Comparison of ENCODE assay signal across 17 mouse cellular contexts in genomic region chr7:51960698-51961374, GRCm38 (mm10). TPM values are rescaled to one million over a fixed set of nuclear protein-coding genes. Genes with fewer than 3 reads are reported as not detected.
DNase-seq lines count a peak whose midpoint lies in the region; ATAC-seq and TF ChIP-seq lines count a peak whose summit lies in the region.
"Had no signal": no experiment of that assay in that cellular context is flagged by ENCODE, and none has a peak within 500 bp of the region (broad histone marks: within the 10 kb centered on the region; RNA-seq: fewer than 3 reads in every experiment).

No protein-coding gene starts in this region.

- TF ChIP-seq CTCF in heart, adult 2 months (IDR thresholded peaks at IDR 0.05), result no peak

- H3K36me3 ChIP-seq in embryonic facial prominence, embryonic 14.5 days (ENCODE audit: control insufficient read depth, insufficient read depth, low read length), result no peaks in the 10 kb centered on the region
- H3K36me3 ChIP-seq in hindbrain, embryonic 12.5 days, result no peaks in the 10 kb centered on the region
- H3K36me3 ChIP-seq in midbrain, embryonic 14.5 days (ENCODE audit: control insufficient read depth, insufficient read depth, low read length), result no peaks in the 10 kb centered on the region
- H3K36me3 ChIP-seq in heart, adult 2 months (ENCODE audit: control insufficient read depth, insufficient read depth, low read length), result no peaks in the 10 kb centered on the region
- H3K36me3 ChIP-seq: embryonic facial prominence, embryonic 13.5 days; liver, embryonic 13.5 days had no signal

- no peaks in the 10 kb centered on the region for H3K27me3 ChIP-seq in embryonic facial prominence, embryonic 14.5 days (replicated peaks; ENCODE audit: control insufficient read depth, insufficient read depth, low read length)
- H3K27me3 ChIP-seq in hindbrain, embryonic 12.5 days, result no peaks in the 10 kb centered on the region
- H3K27me3 ChIP-seq in midbrain, embryonic 14.5 days (ENCODE audit: control insufficient read depth, insufficient read depth, low read length), result no peaks in the 10 kb centered on the region
- no peaks in the 10 kb centered on the region for H3K27me3 ChIP-seq in heart, adult 2 months (ENCODE audit: control insufficient read depth, insufficient read depth, low read length)
- H3K27me3 ChIP-seq: embryonic facial prominence, embryonic 13.5 days; liver, embryonic 13.5 days had no signal

- peak; percentile 62 for DNase-seq in embryo, embryonic 10 days (ENCODE audit: low spot score)
- DNase-seq in embryo, embryonic 9.5 days (ENCODE audit: extremely low spot score), result no peak
- peak; percentile 42 for DNase-seq in embryonic facial prominence, embryonic 14.5 days (ENCODE audit: low spot score)
- peak; percentile 89 for DNase-seq in midbrain, embryonic 14.5 days
- no peak for DNase-seq in testis, postnatal 14 days (ENCODE audit: low spot score)
- DNase-seq in adrenal gland, postnatal 10 days, result no peak
- DNase-seq in heart, adult 2 months, result no peak
- DNase-seq: cerebellum, adult 2 months; heart, postnatal 4 days; kidney, adult 8-10 months; liver, embryonic 13.5 days; lung, postnatal 4 days; thymus, adult 2 months had no signal

- no peaks in the 10 kb centered on the region for H3K9me3 ChIP-seq in embryonic facial prominence, embryonic 14.5 days (ENCODE audit: control insufficient read depth, low read length)
- no peaks in the 10 kb centered on the region for H3K9me3 ChIP-seq in hindbrain, embryonic 12.5 days (replicated peaks)
- no peaks in the 10 kb centered on the region for H3K9me3 ChIP-seq in midbrain, embryonic 14.5 days (ENCODE audit: control insufficient read depth, low read length)
- H3K9me3 ChIP-seq: embryonic facial prominence, embryonic 13.5 days; liver, embryonic 13.5 days had no signal

- no peak for ATAC-seq in embryonic facial prominence, embryonic 14.5 days (ENCODE audit: low read depth)
- ATAC-seq in hindbrain, embryonic 12.5 days (ENCODE audit: low FRiP score), result peak; percentile 81
- peak; percentile 87 for ATAC-seq in midbrain, embryonic 14.5 days (ENCODE audit: low FRiP score, low TSS enrichment)

- H3K4me2 ChIP-seq in embryonic facial prominence, embryonic 14.5 days (ENCODE audit: low read depth, low read length), result no peak overlapping the region
- H3K4me2 ChIP-seq in hindbrain, embryonic 12.5 days (replicated peaks), result no peak overlapping the region
- peak overlapping the region; percentile 12; the same call in 1 of the 2 replicates for H3K4me2 ChIP-seq in midbrain, embryonic 14.5 days (ENCODE audit: low read length)
- H3K4me2 ChIP-seq: embryonic facial prominence, embryonic 13.5 days; liver, embryonic 13.5 days had no signal

- intact Hi-C loops in heart, adult 2 months (cut with DNase I), result no loop called here

- TF ChIP-seq EP300 in heart, adult 2 months (IDR thresholded peaks at IDR 0.05; ENCODE audit: insufficient read depth, low read depth, low read length), result no peak

- WGBS in embryonic facial prominence, embryonic 14.5 days, result 53% methylated on average over 6 of the region's 6 CpGs
- 46% methylated on average over 6 of the region's 6 CpGs for WGBS in hindbrain, embryonic 12.5 days
- 32% methylated on average over 6 of the region's 6 CpGs for WGBS in midbrain, embryonic 14.5 days
- WGBS in heart, adult 2 months, result 86% methylated on average over 6 of the region's 6 CpGs

- no peaks in the 10 kb centered on the region for H3K4me1 ChIP-seq in embryonic facial prominence, embryonic 14.5 days (ENCODE audit: control insufficient read depth, insufficient read depth, low read length)
- H3K4me1 ChIP-seq in hindbrain, embryonic 12.5 days, result peaks cover 17% of the 10 kb centered on the region
- H3K4me1 ChIP-seq in midbrain, embryonic 14.5 days (ENCODE audit: control insufficient read depth, insufficient read depth, low read length), result peaks cover 26% of the 10 kb centered on the region
- H3K4me1 ChIP-seq in heart, adult 2 months (ENCODE audit: control insufficient read depth, insufficient read depth, low read length), result no peaks in the 10 kb centered on the region
- H3K4me1 ChIP-seq: embryonic facial prominence, embryonic 13.5 days; liver, embryonic 13.5 days had no signal

- H3K27ac ChIP-seq in embryonic facial prominence, embryonic 14.5 days (replicated peaks; ENCODE audit: low read depth, low read length), result no peak overlapping the region
- peak overlapping the region; percentile 30; the same call in 1 of the 2 replicates for H3K27ac ChIP-seq in hindbrain, embryonic 12.5 days
- H3K27ac ChIP-seq in midbrain, embryonic 14.5 days (replicated peaks; ENCODE audit: low read depth, low read length), result peak overlapping the region; percentile 50; the same call in 1 of the 2 replicates
- no peak overlapping the region for H3K27ac ChIP-seq in heart, adult 2 months
- H3K27ac ChIP-seq: embryonic facial prominence, embryonic 13.5 days; liver, embryonic 13.5 days had no signal

- H3K4me3 ChIP-seq in embryonic facial prominence, embryonic 14.5 days (ENCODE audit: low read depth, low read length), result no peak overlapping the region
- no peak overlapping the region for H3K4me3 ChIP-seq in hindbrain, embryonic 12.5 days
- no peak overlapping the region for H3K4me3 ChIP-seq in midbrain, embryonic 14.5 days (replicated peaks; ENCODE audit: low read depth, low read length)
- no peak overlapping the region for H3K4me3 ChIP-seq in heart, adult 2 months
- H3K4me3 ChIP-seq: embryonic facial prominence, embryonic 13.5 days; liver, embryonic 13.5 days had no signal

- H3K9ac ChIP-seq in embryonic facial prominence, embryonic 14.5 days (ENCODE audit: low read depth, low read length), result no peak overlapping the region
- H3K9ac ChIP-seq in hindbrain, embryonic 12.5 days, result no peak overlapping the region
- H3K9ac ChIP-seq in midbrain, embryonic 14.5 days (replicated peaks; ENCODE audit: low read length), result no peak overlapping the region
- no peak overlapping the region for H3K9ac ChIP-seq in heart, adult 2 months (ENCODE audit: low read depth, low read length)
- H3K9ac ChIP-seq: embryonic facial prominence, embryonic 13.5 days; liver, embryonic 13.5 days had no signal

- no peaks in the 10 kb centered on the region for H3K79me2 ChIP-seq in heart, adult 2 months (replicated peaks; ENCODE audit: control insufficient read depth, insufficient read depth, low read length)

- TF ChIP-seq POLR2A in heart, adult 2 months (IDR thresholded peaks at IDR 0.05; ENCODE audit: insufficient read depth, low read depth, low read length), result no peak

RNA-seq across cellular contexts. Expression of gene Svip, which starts 45.0 kb away (rescaled TPM):
- 6.1 and 6.7 TPM in 2 replicates for polyA plus RNA-seq in embryonic facial prominence, embryonic 14.5 days (2014; fragmentation: Nextera tagmentation; extraction: Ambion mirVana)
- 17.2 and 17.9 TPM in 2 replicates for polyA plus RNA-seq in hindbrain, embryonic 12.5 days (2016; fragmentation: Nextera tagmentation; extraction: Ambion mirVana)
- 21.3 and 22.4 TPM in 2 replicates for polyA plus RNA-seq in midbrain, embryonic 14.5 days (2014; fragmentation: Nextera tagmentation; extraction: Ambion mirVana)
- total RNA-seq in adrenal gland, postnatal 10 days (2021), result 10 to 100 TPM; 11.4 to 13.0 TPM
- 10 to 100 TPM; 20.2 to 29.2 TPM for total RNA-seq in heart, adult 2 months (2021)
- 7.9 and 17.8 TPM in 2 replicates for polyA plus RNA-seq in heart, adult 2 months (2012; rRNA removed)

RNA-seq across cellular contexts. Expression of gene 1700015G11Rik, which starts 54.7 kb away (rescaled TPM):
- not detected in 2 replicates for polyA plus RNA-seq in embryonic facial prominence, embryonic 14.5 days (2014; fragmentation: Nextera tagmentation; extraction: Ambion mirVana)
- not detected in 2 replicates for polyA plus RNA-seq in hindbrain, embryonic 12.5 days (2016; fragmentation: Nextera tagmentation; extraction: Ambion mirVana)
- polyA plus RNA-seq in midbrain, embryonic 14.5 days (2014; fragmentation: Nextera tagmentation; extraction: Ambion mirVana), result not detected in 2 replicates
- total RNA-seq in adrenal gland, postnatal 10 days (2021), result not detected
- total RNA-seq in heart, adult 2 months (2021), result not detected
- not detected in 2 replicates for polyA plus RNA-seq in heart, adult 2 months (2012; rRNA removed)
- total RNA-seq: heart, adult 8-10 months; heart, postnatal 4 days had no signal
- polyA plus RNA-seq: cerebellum, adult 2 months; embryonic facial prominence, embryonic 13.5 days; liver, embryonic 13.5 days; spleen, adult 2 months; thymus, adult 2 months had no signal

Comparison
In these comparisons a context has a peak if more than half of its experiments do, and no peak if none do; other contexts are left out.
1. DNase-seq: peak in embryo, embryonic 10 days (single experiment), embryonic facial prominence, embryonic 14.5 days (single experiment) and midbrain, embryonic 14.5 days (single experiment); none in embryo, embryonic 9.5 days (single experiment), testis, postnatal 14 days (single experiment), adrenal gland, postnatal 10 days (single experiment) and heart, adult 2 months (0 of 2).
2. H3K27ac ChIP-seq: peak in hindbrain, embryonic 12.5 days (single experiment) and midbrain, embryonic 14.5 days (single experiment); none in embryonic facial prominence, embryonic 14.5 days (single experiment) and heart, adult 2 months (single experiment).